Mouse (Mus musculus) heart, postnatal 0 days (tissue): Measurements from ENCODE around the gene Fam20b.

Source experiments
- CTCF ChIP-seq: IDR thresholded peaks from 2 replicates; pipeline ENCODE4 v1.5.1; 2016; ENCODE audit warnings: antibody characterized with exemption, control low read depth, low read depth
- EP300 ChIP-seq: IDR thresholded peaks from 2 replicates; pipeline ENCODE4 v1.6.1; 2016; ENCODE audit warnings: antibody characterized with exemption, low read depth

DNA sequence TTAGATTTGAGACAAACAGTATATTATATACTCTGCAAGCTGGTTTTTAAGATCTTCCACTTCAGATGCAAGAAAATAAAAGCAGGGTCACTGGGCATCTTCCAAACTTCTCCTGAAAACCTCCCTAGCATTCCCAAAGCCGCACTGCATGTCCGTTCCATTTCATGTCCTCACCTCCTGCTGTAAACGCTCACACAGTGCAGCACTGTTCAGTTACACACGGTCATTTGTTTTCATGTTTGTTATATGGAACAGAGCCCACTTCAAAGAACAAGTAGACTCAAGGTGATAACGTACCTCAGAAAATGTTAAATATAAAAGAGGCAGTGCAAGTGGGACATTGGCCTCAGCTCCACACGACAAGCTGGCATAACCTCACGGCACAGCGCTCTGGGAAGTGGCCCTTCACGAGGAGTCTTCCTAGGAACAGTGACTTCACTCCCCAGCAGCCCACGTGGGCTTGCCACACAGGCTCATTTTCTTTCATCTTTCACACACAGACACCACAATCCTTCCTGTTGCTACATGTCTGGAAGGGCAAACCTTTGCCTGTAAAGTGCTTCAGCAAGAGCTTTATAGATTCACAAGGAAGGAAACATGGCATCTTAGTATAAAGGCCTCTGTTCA is 8.3 kb downstream of the Fam20b start:
- TF ChIP-seq CTCF (no peak), EP300 (no peak)
